Comparison of ENCODE assay signal across 8 mouse cellular contexts in genomic region chr5:129999097-129999496, GRCm38 (mm10). TPM values are rescaled to one million over a fixed set of nuclear protein-coding genes. Genes with fewer than 3 reads are reported as not detected.
A peak's percentile ranks its signal among the peaks of the same experiment; 100 is the strongest.
DNase-seq lines count a peak whose midpoint lies in the region; ATAC-seq and TF ChIP-seq lines count a peak whose summit lies in the region.

No protein-coding gene starts in this region.

- ATAC-seq in kidney, embryonic 14.5 days (ENCODE audit: low FRiP score, low TSS enrichment), result no peak
- ATAC-seq in G1E (ENCODE audit: extremely low read depth, insufficient number of reproducible peaks, low FRiP score, poor library complexity, severe bottlenecking), result no peak
- ATAC-seq in granulocyte monocyte progenitor cell, adult 5-6 weeks (replicated peaks; ENCODE audit: poor library complexity, severe bottlenecking), result peak; percentile 17; the same call in 1 of the 2 replicates
- peak; percentile 50 for ATAC-seq in neutrophil, adult 5-6 weeks (ENCODE audit: extremely low read depth, insufficient number of reproducible peaks, low FRiP score, poor library complexity, severe bottlenecking)

- intact Hi-C loops in left cerebral cortex, postnatal 10 days (cut with DNase I), result no loop called here

- no peak overlapping the region for H3K9ac ChIP-seq in kidney, embryonic 14.5 days (ENCODE audit: low read depth, low read length)

- no peaks in the 10 kb centered on the region for H3K27me3 ChIP-seq in kidney, adult 2 months (replicated peaks; ENCODE audit: control insufficient read depth, insufficient read depth, low read length)
- H3K27me3 ChIP-seq in kidney, embryonic 14.5 days (ENCODE audit: control insufficient read depth, insufficient read depth, low read length), result no peaks in the 10 kb centered on the region
- H3K27me3 ChIP-seq in G1E (ENCODE audit: insufficient read depth, low read length), result no peaks in the 10 kb centered on the region

- WGBS in kidney, adult 2 months, result 23% methylated on average over 4 of the region's 4 CpGs
- WGBS in kidney, embryonic 14.5 days, result 38% methylated on average over 4 of the region's 4 CpGs

- peak; percentile 98 for TF ChIP-seq CTCF in kidney, adult 2 months (conservative IDR thresholded peaks at IDR 0.05; ENCODE audit: insufficient read depth, insufficient read length, low read depth, low read length)
- TF ChIP-seq CTCF in G1E (IDR thresholded peaks at IDR 0.05; ENCODE audit: low read depth, low read length), result peak; percentile 74

- no peak for TF ChIP-seq POLR2A in kidney, adult 2 months (IDR thresholded peaks at IDR 0.05; ENCODE audit: low read depth, low read length)

- H3K36me3 ChIP-seq in kidney, adult 2 months (ENCODE audit: control insufficient read depth, insufficient read depth, low read length), result no peaks in the 10 kb centered on the region
- peaks cover 5% of the 10 kb centered on the region; the same call in 1 of the 2 replicates for H3K36me3 ChIP-seq in kidney, embryonic 14.5 days (ENCODE audit: control insufficient read depth, insufficient read depth, low read length)
- peaks cover 73% of the 10 kb centered on the region for H3K36me3 ChIP-seq in G1E (replicated peaks)

- H3K9me3 ChIP-seq in kidney, embryonic 14.5 days (ENCODE audit: control insufficient read depth, low read length), result no peaks in the 10 kb centered on the region
- H3K9me3 ChIP-seq in G1E (replicated peaks), result no peaks in the 10 kb centered on the region

- peak; percentile 72 for DNase-seq in kidney, adult 2 months
- peak; percentile 65 for DNase-seq in G1E (ENCODE audit: low spot score)
- DNase-seq in c-Kit-positive CD71-positive TER-119-positive erythroid progenitor cells, embryonic 14.5 days (ENCODE audit: low spot score), result peak; percentile 65
- DNase-seq in left cerebral cortex, postnatal 10 days (ENCODE audit: extremely low spot score in 1 of 2, low spot score in 2 of 2), result peak; percentile 22 to 63
- DNase-seq in thymus, postnatal 4 days, result peak; percentile 74

- H3K27ac ChIP-seq in kidney, adult 2 months (ENCODE audit: insufficient read depth, low read depth, low read length), result no peak overlapping the region
- H3K27ac ChIP-seq in kidney, embryonic 14.5 days (ENCODE audit: low read depth, low read length), result no peak overlapping the region

- 0 out of 2 replicates have a peak, but pooled peaks cover 4% of the 10 kb centered on the region for H3K4me1 ChIP-seq in kidney, adult 2 months (ENCODE audit: control insufficient read depth, insufficient read depth, low read length)
- H3K4me1 ChIP-seq in kidney, embryonic 14.5 days (ENCODE audit: control insufficient read depth, insufficient read depth, low read length), result peaks cover 10% of the 10 kb centered on the region; the same call in 1 of the 2 replicates
- peaks cover 69% of the 10 kb centered on the region for H3K4me1 ChIP-seq in G1E (ENCODE audit: insufficient read depth, low read depth, low read length)

- no peak overlapping the region for H3K4me2 ChIP-seq in kidney, embryonic 14.5 days (replicated peaks; ENCODE audit: low read depth, low read length)

- H3K4me3 ChIP-seq in kidney, adult 2 months (ENCODE audit: insufficient read depth, low read depth, low read length), result no peak overlapping the region
- H3K4me3 ChIP-seq in kidney, embryonic 14.5 days (ENCODE audit: low read length), result no peak overlapping the region
- no peak overlapping the region for H3K4me3 ChIP-seq in G1E (ENCODE audit: low read depth, low read length)

RNA-seq across cellular contexts. Expression of gene Gusb, which starts 3.8 kb away (rescaled TPM):
- 26.0 and 26.5 TPM in 2 replicates for polyA plus RNA-seq in kidney, adult 2 months (2012; rRNA removed)
- polyA plus RNA-seq in kidney, embryonic 14.5 days (2014; fragmentation: Nextera tagmentation; extraction: Ambion mirVana), result 49.8 and 58.7 TPM in 2 replicates
- total RNA-seq in G1E (2014; fragmentation: Nextera tagmentation), result 53.6 and 54.1 TPM in 2 replicates
- 68.0 and 74.6 TPM in 2 replicates for total RNA-seq in G1E (2017)
- polyA plus RNA-seq in G1E (2012), result 19.5 and 21.9 TPM in 2 replicates
- 119 and 163 TPM in 2 replicates for total RNA-seq in granulocyte monocyte progenitor cell, adult 5-6 weeks (2014; fragmentation: Nextera tagmentation)
- total RNA-seq in granulocyte monocyte progenitor cell, adult 5-6 weeks (2017), result 91.6 and 103 TPM in 2 replicates
- total RNA-seq in left cerebral cortex, postnatal 10 days (2021), result 10 to 100 TPM; 15.6 to 17.0 TPM
- total RNA-seq in neutrophil, adult 5-6 weeks (2017), result 32.0 and 33.5 TPM in 2 replicates

RNA-seq across cellular contexts. Expression of gene Asl, which starts 29.9 kb away (rescaled TPM):
- 440 and 469 TPM in 2 replicates for polyA plus RNA-seq in kidney, adult 2 months (2012; rRNA removed)
- polyA plus RNA-seq in kidney, embryonic 14.5 days (2014; fragmentation: Nextera tagmentation; extraction: Ambion mirVana), result 40.3 and 46.4 TPM in 2 replicates
- total RNA-seq in G1E (2014; fragmentation: Nextera tagmentation) (32.8 and 48.6 TPM in 2 replicates), G1E (2017) (29.4 and 34.2 TPM in 2 replicates)
- polyA plus RNA-seq in G1E (2012), result 22.6 and 23.9 TPM in 2 replicates
- total RNA-seq in granulocyte monocyte progenitor cell, adult 5-6 weeks (2014; fragmentation: Nextera tagmentation), result 34.6 and 40.6 TPM in 2 replicates
- 17.5 and 19.6 TPM in 2 replicates for total RNA-seq in granulocyte monocyte progenitor cell, adult 5-6 weeks (2017)
- total RNA-seq in left cerebral cortex, postnatal 10 days (2021), result 10 to 100 TPM; 23.9 to 24.6 TPM
- 7.6 and 7.7 TPM in 2 replicates for total RNA-seq in neutrophil, adult 5-6 weeks (2017)

RNA-seq across cellular contexts. Expression of gene Crcp, which starts 30.0 kb away (rescaled TPM):
- polyA plus RNA-seq in kidney, adult 2 months (2012; rRNA removed), result 14.4 and 19.3 TPM in 2 replicates
- 24.5 and 31.2 TPM in 2 replicates for polyA plus RNA-seq in kidney, embryonic 14.5 days (2014; fragmentation: Nextera tagmentation; extraction: Ambion mirVana)
- total RNA-seq in G1E (2014; fragmentation: Nextera tagmentation) (86.2 and 94.0 TPM in 2 replicates), G1E (2017) (45.0 and 46.7 TPM in 2 replicates)
- 10.2 and 12.4 TPM in 2 replicates for polyA plus RNA-seq in G1E (2012)
- total RNA-seq in granulocyte monocyte progenitor cell, adult 5-6 weeks (2014; fragmentation: Nextera tagmentation), result 31.2 and 52.0 TPM in 2 replicates
- total RNA-seq in granulocyte monocyte progenitor cell, adult 5-6 weeks (2017), result 40.7 and 67.6 TPM in 2 replicates
- 10 to 100 TPM; 39.9 to 40.9 TPM for total RNA-seq in left cerebral cortex, postnatal 10 days (2021)
- total RNA-seq in neutrophil, adult 5-6 weeks (2017), result 24.9 and 40.4 TPM in 2 replicates

RNA-seq across cellular contexts. Expression of gene Vkorc1l1, which starts 57.3 kb away (rescaled TPM):
- polyA plus RNA-seq in kidney, adult 2 months (2012; rRNA removed), result 14.8 and 19.3 TPM in 2 replicates
- polyA plus RNA-seq in kidney, embryonic 14.5 days (2014; fragmentation: Nextera tagmentation; extraction: Ambion mirVana), result 20.7 and 24.6 TPM in 2 replicates
- 122 and 152 TPM in 2 replicates for total RNA-seq in G1E (2014; fragmentation: Nextera tagmentation)
- total RNA-seq in G1E (2017), result 76.7 and 90.2 TPM in 2 replicates
- 21.6 and 24.1 TPM in 2 replicates for polyA plus RNA-seq in G1E (2012)
- total RNA-seq in granulocyte monocyte progenitor cell, adult 5-6 weeks (2014; fragmentation: Nextera tagmentation), result 36.6 and 44.6 TPM in 2 replicates
- total RNA-seq in granulocyte monocyte progenitor cell, adult 5-6 weeks (2017), result 26.7 and 39.9 TPM in 2 replicates
- total RNA-seq in left cerebral cortex, postnatal 10 days (2021), result 10 to 100 TPM; 49.8 to 58.2 TPM
- total RNA-seq in neutrophil, adult 5-6 weeks (2017), result 11.9 and 14.3 TPM in 2 replicates

Comparison
In these comparisons a context has a peak if more than half of its experiments do, and no peak if none do; other contexts are left out.
1. ATAC-seq: peak in granulocyte monocyte progenitor cell, adult 5-6 weeks (single experiment) and neutrophil, adult 5-6 weeks (single experiment); none in kidney, embryonic 14.5 days (single experiment) and G1E (single experiment).
2. Peak in every context shown above with its lines, with median percentiles within 50 percentile points of each other: DNase-seq.